Mouse (Mus musculus) heart, postnatal 0 days (tissue): ENCODE results near the gene Lcp2.

Experiments
- CTCF ChIP-seq: IDR thresholded peaks from 2 replicates; pipeline ENCODE4 v1.5.1; 2016; ENCODE audit warnings: antibody characterized with exemption, control low read depth, low read depth
- EP300 ChIP-seq: IDR thresholded peaks from 2 replicates; pipeline ENCODE4 v1.6.1; 2016; ENCODE audit warnings: antibody characterized with exemption, low read depth

- TF ChIP-seq CTCF = no peak
- TF ChIP-seq EP300 = no peak
Observed at GRCm38 (mm10) chr11:33998244-33998643, 48.5 kb upstream of the Lcp2 start.
